Mouse (Mus musculus) left cerebral cortex, postnatal 10 days (tissue): ENCODE data around the gene Sult1d1. TPM values are rescaled to one million over a fixed set of nuclear protein-coding genes. Genes with fewer than 3 reads are reported as not detected.

Experiments
- DNase-seq, 2 experiments: peaks; one replicate each; pipeline ENCODE4 v3.0.0; 2021 to 2022; ENCODE audit warnings: low spot score in 2 of 2, mixed read lengths in 1 of 2; ENCODE audit errors: extremely low spot score in 1 of 2
- intact Hi-C: fragments of 180-260 bp; cut with DNase I; formaldehyde crosslinking; loops from one replicate; pipeline ENCODE4 v1.15.1; 2025
- microRNA-seq: library from miRNA; unstranded; fragments of <30 nt; microRNA quantifications from one replicate; pipeline ENCODE4 v1.2.0, GENCODE M21; 2022
- total RNA-seq, 2 experiments: library from RNA; stranded (reverse); gene quantifications; 2 replicates each; pipeline ENCODE4 v1.2.3; 2021

The Sult1d1 gene
- total RNA-seq, 2 experiments from 2014 or later, result not detected

GRCm38 (mm10) chr5:87505776-87506458 lies 62.9 kb downstream of the Sult1d1 start:
- intact Hi-C loops, result no loop called here

More at GRCm38 (mm10) chr5:87505776-87506458, 62.9 kb downstream of the Sult1d1 start:
- DNase-seq, result no peak

Small RNA genes lying within 50 kb of the gene (microRNA-seq; reads per million reads assigned to microRNA genes)
- gene Mir3969, result not detected

Other genes with a start within 250 kb of the Sult1d1 start
- gene Ugt2a3, start 231.8 kb downstream of the Sult1d1 start, total RNA-seq, result not detected
- not detected for gene Ugt2b38, start 144.8 kb downstream of the Sult1d1 start, total RNA-seq
- not detected for gene Ugt2a2, start 86.8 kb downstream of the Sult1d1 start, total RNA-seq
- not detected for gene Gm43638, start 82.2 kb downstream of the Sult1d1 start, total RNA-seq
- not detected for gene Ugt2a1, start 78.2 kb downstream of the Sult1d1 start, total RNA-seq
- not detected for gene Sult1b1, start 30.8 kb downstream of the Sult1d1 start, total RNA-seq
- not detected for gene Sult1e1, start 22.6 kb upstream of the Sult1d1 start, total RNA-seq
- not detected for gene Csn1s1, start 97.2 kb upstream of the Sult1d1 start, total RNA-seq
- gene Csn2, start 130.6 kb upstream of the Sult1d1 start, total RNA-seq, result not detected
- not detected for gene Csn1s2a, start 205.5 kb upstream of the Sult1d1 start, total RNA-seq
- not detected for gene Csn1s2b, start 239.1 kb upstream of the Sult1d1 start, total RNA-seq